Mouse (Mus musculus) midbrain, embryonic 14.5 days (tissue): ENCODE results near the gene Col4a2. TPM values are rescaled to one million over a fixed set of nuclear protein-coding genes. Genes with fewer than 3 reads are reported as not detected.
"Not testable (repeated sequence)": the region's sequence is repeated elsewhere in the genome, so short reads cannot be mapped to it uniquely, and the experiment has no call there.

ENCODE experiments used
- ATAC-seq: fragments of 200-750 bp; cut with Nextera tagmentation; 2 replicates; pipeline ENCODE4 v1.8.0; 2017; ENCODE audit warnings: moderate number of reproducible peaks, moderate library complexity; ENCODE audit not compliant: low FRiP score, low TSS enrichment
- DNase-seq: peaks from one replicate; pipeline ENCODE4 v3.0.0-alpha.2; 2015
- H3K27ac ChIP-seq: fragments of 300-500 bp; sonication (generic); replicated peaks from 2 replicates; pipeline ENCODE4 v1.5.1; 2014; ENCODE audit warnings: mild to moderate bottlenecking, low read depth, low read length, moderate library complexity
- H3K27me3 ChIP-seq: fragments of 300-500 bp; sonication (generic); 2 replicates; pipeline ENCODE4 v1.6.1; 2014; ENCODE audit warnings: low read length, control low read depth, mixed read lengths; ENCODE audit not compliant: control insufficient read depth, insufficient read depth
- H3K36me3 ChIP-seq: fragments of 300-500 bp; sonication (generic); 2 replicates; pipeline ENCODE4 v1.6.1; 2014; ENCODE audit warnings: low read length, control low read depth; ENCODE audit not compliant: control insufficient read depth, insufficient read depth
- H3K4me1 ChIP-seq: fragments of 300-500 bp; sonication (generic); 2 replicates; pipeline ENCODE4 v1.6.1; 2014; ENCODE audit warnings: mild to moderate bottlenecking, antibody characterized with exemption, low read length, control low read depth; ENCODE audit not compliant: control insufficient read depth, insufficient read depth
- H3K4me2 ChIP-seq: fragments of 300-500 bp; sonication (generic); 2 replicates; pipeline ENCODE4 v1.6.1; 2014; ENCODE audit warnings: mild to moderate bottlenecking, low read length, moderate library complexity
- H3K4me3 ChIP-seq: fragments of 300-500 bp; sonication (generic); replicated peaks from 2 replicates; pipeline ENCODE4 v1.5.1; 2014; ENCODE audit warnings: low read depth, low read length
- H3K9ac ChIP-seq: fragments of 300-500 bp; sonication (generic); replicated peaks from 2 replicates; pipeline ENCODE4 v1.6.1; 2014; ENCODE audit warnings: mild to moderate bottlenecking, low read length, moderate library complexity
- H3K9me3 ChIP-seq: fragments of 300-500 bp; sonication (generic); 2 replicates; pipeline ENCODE4 v1.6.1; 2016; ENCODE audit warnings: low read length, control low read depth, mixed read lengths; ENCODE audit not compliant: control insufficient read depth
- WGBS: fragments of 180-500 bp; shearing (Covaris S2); extraction: QIAGEN DNeasy Blood & Tissue Kit; methylation state at CpG from one replicate; pipeline ENCODE4 v1.1.7; 2014; 5-methylcytosine and 5-hydroxymethylcytosine counted together
- polyA plus RNA-seq: library from polyadenylated mRNA; unstranded; fragments of >200 nt; fragmentation: Nextera tagmentation; extraction: Ambion mirVana; gene quantifications from 2 replicates; pipeline ENCODE4 v1.2.1, GENCODE M21; 2014

Col4a2 gene
- polyA plus RNA-seq, 1 experiment from 2014 or later: 40.7 TPM

GRCm38 (mm10) chr8:11481876-11482275 is 169.3 kb downstream of the Col4a2 start:
- no peak for ATAC-seq
- no peak for DNase-seq
- H3K4me2 ChIP-seq: no peak overlapping the region
- 70% methylated on average over 3 of the region's 3 CpGs for WGBS
- no peaks in the 10 kb centered on the region for H3K36me3 ChIP-seq
- H3K4me1 ChIP-seq: peaks cover 10% of the 10 kb centered on the region
- H3K27ac ChIP-seq: no peak overlapping the region
- H3K27me3 ChIP-seq: peaks cover 38% of the 10 kb centered on the region
- no peak overlapping the region for H3K9ac ChIP-seq
- H3K4me3 ChIP-seq: no peak overlapping the region
- no peaks in the 10 kb centered on the region for H3K9me3 ChIP-seq

GRCm38 (mm10) chr8:11482537-11482936 is 169.9 kb downstream of the Col4a2 start:
- Histone ChIP-seq H3K9me3 (no peaks in the 10 kb centered on the region), H3K4me1 (peaks cover 10% of the 10 kb centered on the region), H3K4me2 (no peak overlapping the region), H3K4me3 (no peak overlapping the region), H3K36me3 (no peaks in the 10 kb centered on the region), H3K27me3 (peaks cover 33% of the 10 kb centered on the region), H3K9ac (no peak overlapping the region), H3K27ac (no peak overlapping the region)
- WGBS: 83% methylated on average over 3 of the region's 3 CpGs
- DNase-seq (no peak), ATAC-seq (no peak)

- Histone ChIP-seq H3K4me3 (no peak overlapping the region), H3K4me1 (no peaks in the 10 kb centered on the region), H3K4me2 (no peak overlapping the region), H3K36me3 (no peaks in the 10 kb centered on the region), H3K27ac (no peak overlapping the region), H3K9me3 (no peaks in the 10 kb centered on the region), H3K9ac (no peak overlapping the region), H3K27me3 (0 out of 2 replicates have a peak, but pooled peaks cover 3% of the 10 kb centered on the region)
- peak; percentile 87 for DNase-seq
- WGBS: 24% methylated on average over 7 of the region's 7 CpGs
- ATAC-seq: peak; percentile 24; the same call in 1 of the 2 replicates
Measured at GRCm38 (mm10) chr8:11486142-11486541, 173.5 kb downstream of the Col4a2 start.

GRCm38 (mm10) chr8:11487229-11487628 is 174.6 kb downstream of the Col4a2 start:
- WGBS: 74% methylated on average over 4 of the region's 4 CpGs
- Histone ChIP-seq H3K27ac (no peak overlapping the region), H3K4me1 (no peaks in the 10 kb centered on the region), H3K9ac (no peak overlapping the region), H3K4me2 (no peak overlapping the region), H3K9me3 (no peaks in the 10 kb centered on the region), H3K27me3 (0 out of 2 replicates have a peak, but pooled peaks cover 3% of the 10 kb centered on the region), H3K4me3 (no peak overlapping the region), H3K36me3 (no peaks in the 10 kb centered on the region)
- DNase-seq (no peak), ATAC-seq (no peak)

- not testable (repeated sequence) for H3K4me2 ChIP-seq, DNase-seq, H3K9ac ChIP-seq, H3K4me3 ChIP-seq, H3K4me1 ChIP-seq, H3K36me3 ChIP-seq, H3K27ac ChIP-seq, H3K27me3 ChIP-seq, ATAC-seq, H3K9me3 ChIP-seq
- WGBS: 84% methylated on average over 2 of the region's 2 CpGs
Measured at GRCm38 (mm10) chr8:11492340-11492739, 179.7 kb downstream of the Col4a2 start.

- peaks cover 10% of the 10 kb centered on the region; the same call in 1 of the 2 replicates for H3K4me1 ChIP-seq
- WGBS: 3% methylated on average over 65 of the region's 73 CpGs
- no peaks in the 10 kb centered on the region for H3K9me3 ChIP-seq
- H3K9ac ChIP-seq: peak within 1 kb of the TSS; percentile 80
- H3K27ac ChIP-seq: peak within 1 kb of the TSS; percentile 88
- ATAC-seq: peak; percentile 95
- 0 out of 2 replicates have a peak, but pooled peaks cover 4% of the 10 kb centered on the region for H3K27me3 ChIP-seq
- DNase-seq: peak; percentile 96
- 0 out of 2 replicates have a peak, but pooled peaks cover 2% of the 10 kb centered on the region for H3K36me3 ChIP-seq
- H3K4me3 ChIP-seq: peak within 1 kb of the TSS; percentile 79
- peak within 1 kb of the TSS; percentile 65 for H3K4me2 ChIP-seq
Measured at GRCm38 (mm10) chr8:11497017-11497990, 184.7 kb downstream of the Col4a2 start, which contains the start of gene Naxd. Naxd (plus strand) TSS chr8:11497506.

GRCm38 (mm10) chr8:11498281-11498680 is 185.7 kb downstream of the Col4a2 start:
- no peak for ATAC-seq
- Histone ChIP-seq H3K36me3 (peaks cover 9% of the 10 kb centered on the region), H3K9me3 (no peaks in the 10 kb centered on the region), H3K4me2 (peak overlapping the region; percentile 65), H3K9ac (peak overlapping the region; percentile 80; the same call in 1 of the 2 replicates), H3K27me3 (0 out of 2 replicates have a peak, but pooled peaks cover 4% of the 10 kb centered on the region), H3K4me1 (peaks cover 10% of the 10 kb centered on the region; the same call in 1 of the 2 replicates), H3K4me3 (peak overlapping the region; percentile 79), H3K27ac (no peak overlapping the region)
- no peak for DNase-seq
- 83% methylated on average over 12 of the region's 12 CpGs for WGBS
